Mouse (Mus musculus) embryonic fibroblast, embryonic 13.5 days (primary cell): ENCODE measurements around the gene Hist3h2a.

Source experiments
- CTCF ChIP-seq: IDR thresholded peaks from 2 replicates; pipeline ENCODE4 v1.5.1; 2011; ENCODE audit warnings: mild to moderate bottlenecking, control low read depth, low read length, moderate library complexity, borderline replicate concordance; ENCODE audit not compliant: insufficient read depth
- POLR2A ChIP-seq: IDR thresholded peaks from 2 replicates; pipeline ENCODE4 v1.6.1; 2011; ENCODE audit warnings: low read depth, mild to moderate bottlenecking, control low read depth, low read length, moderate library complexity

- TF ChIP-seq CTCF (no peak), POLR2A (no peak)
These were observed 49.6 kb upstream of the Hist3h2a start for GRCm38 (mm10) chr11:58904838-58905237.
